Mouse (Mus musculus) testis, adult 2 months (tissue): Measurements from ENCODE around the gene Lkaaear1. TPM values are rescaled to one million over a fixed set of nuclear protein-coding genes. Genes with fewer than 3 reads are reported as not detected.
A peak's percentile ranks its signal among the peaks of the same experiment; 100 is the strongest.

Source experiments
- H3K27ac ChIP-seq: fragments of 200-500 bp; 2 replicates; pipeline ENCODE4 v1.5.1; 2012; ENCODE audit warnings: low read depth, low read length; ENCODE audit not compliant: control insufficient read depth, insufficient read depth
- H3K27me3 ChIP-seq: fragments of 200-500 bp; 2 replicates; pipeline ENCODE4 v1.6.1; 2012; ENCODE audit warnings: mild to moderate bottlenecking, low read length, moderate library complexity; ENCODE audit not compliant: control insufficient read depth, insufficient read depth
- H3K36me3 ChIP-seq: fragments of 200-500 bp; 2 replicates; pipeline ENCODE4 v1.6.1; 2012; ENCODE audit warnings: mild to moderate bottlenecking, low read length; ENCODE audit not compliant: control insufficient read depth, insufficient read depth
- H3K4me1 ChIP-seq: fragments of 200-500 bp; 2 replicates; pipeline ENCODE4 v1.6.1; 2012; ENCODE audit warnings: low read length; ENCODE audit not compliant: control insufficient read depth, insufficient read depth
- H3K4me3 ChIP-seq: fragments of 200-500 bp; 2 replicates; pipeline ENCODE4 v1.5.1; 2012; ENCODE audit warnings: low read depth, mild to moderate bottlenecking, low read length, moderate library complexity, mixed read lengths; ENCODE audit not compliant: control insufficient read depth
- CTCF ChIP-seq: fragments of 200-500 bp; IDR thresholded peaks from 2 replicates; pipeline ENCODE4 v1.5.1; 2012; ENCODE audit warnings: low read depth, mild to moderate bottlenecking, inconsistent platforms, low read length, moderate library complexity; ENCODE audit not compliant: control insufficient read depth, insufficient read depth, insufficient replicate concordance
- POLR2A ChIP-seq: fragments of 200-500 bp; IDR thresholded peaks from 2 replicates; pipeline ENCODE4 v1.6.1; 2012; ENCODE audit warnings: low read depth, mild to moderate bottlenecking, inconsistent platforms, low read length, moderate library complexity; ENCODE audit not compliant: control insufficient read depth
- polyA plus RNA-seq: library from polyadenylated mRNA; depleted of rRNA; stranded (reverse); fragments of >200 nt; gene quantifications from 2 replicates; pipeline ENCODE4 v1.2.3, GENCODE M21; 2012

The Lkaaear1 gene
- polyA plus RNA-seq, 1 experiment = 409 TPM

- Histone ChIP-seq H3K27me3 (no peaks in the 10 kb centered on the region), H3K4me3 (peak within 1 kb of the TSS; percentile 92), H3K27ac (peak within 1 kb of the TSS; percentile 55), H3K36me3 (no peaks in the 10 kb centered on the region), H3K4me1 (peaks cover 21% of the 10 kb centered on the region)
- TF ChIP-seq POLR2A = peak; percentile 57
- no peak for TF ChIP-seq CTCF
These were observed 4.6 kb downstream of the Lkaaear1 start, which contains the start of gene Rgs19 for GRCm38 (mm10) chr2:181693339-181694280. Gene Rgs19 (minus strand): TSS chr2:181693977.

GRCm38 (mm10) chr2:181692304-181692703 is 5.9 kb downstream of the Lkaaear1 start:
- TF ChIP-seq POLR2A (no peak), CTCF (no peak)
- Histone ChIP-seq H3K36me3 (no peaks in the 10 kb centered on the region), H3K27me3 (no peaks in the 10 kb centered on the region), H3K4me3 (no peak overlapping the region), H3K4me1 (peaks cover 15% of the 10 kb centered on the region), H3K27ac (no peak overlapping the region)

- H3K36me3 ChIP-seq = no peaks in the 10 kb centered on the region; the same call in 1 of the 2 replicates
These were observed 6.7 kb downstream of the Lkaaear1 start for GRCm38 (mm10) chr2:181691571-181691970.

GRCm38 (mm10) chr2:181691083-181691482 is 7.2 kb downstream of the Lkaaear1 start:
- Histone ChIP-seq H3K36me3 (no peaks in the 10 kb centered on the region; the same call in 1 of the 2 replicates), H3K4me3 (peak overlapping the region; percentile 66), H3K27me3 (no peaks in the 10 kb centered on the region), H3K4me1 (peaks cover 9% of the 10 kb centered on the region; the same call in 1 of the 2 replicates), H3K27ac (no peak overlapping the region)
- TF ChIP-seq CTCF = no peak
- no peak for TF ChIP-seq POLR2A

More at GRCm38 (mm10) chr2:181691571-181691970, 6.7 kb downstream of the Lkaaear1 start:
- TF ChIP-seq CTCF = no peak
- no peak for TF ChIP-seq POLR2A
- Histone ChIP-seq H3K4me3 (peak overlapping the region; percentile 66), H3K27ac (no peak overlapping the region), H3K4me1 (peaks cover 9% of the 10 kb centered on the region; the same call in 1 of the 2 replicates), H3K27me3 (no peaks in the 10 kb centered on the region)

GRCm38 (mm10) chr2:181689466-181690160 is 8.6 kb downstream of the Lkaaear1 start:
- peaks cover 9% of the 10 kb centered on the region; the same call in 1 of the 2 replicates for H3K4me1 ChIP-seq
- TF ChIP-seq CTCF (no peak), POLR2A (no peak)
- H3K4me3 ChIP-seq = no peak overlapping the region
- H3K27me3 ChIP-seq = no peaks in the 10 kb centered on the region
- H3K27ac ChIP-seq = no peak overlapping the region
- no peaks in the 10 kb centered on the region; the same call in 1 of the 2 replicates for H3K36me3 ChIP-seq

- no peak for TF ChIP-seq POLR2A
- no peak for TF ChIP-seq CTCF
- H3K27ac ChIP-seq = no peak overlapping the region
- H3K4me3 ChIP-seq = no peak overlapping the region
- no peaks in the 10 kb centered on the region; the same call in 1 of the 2 replicates for H3K36me3 ChIP-seq
- no peaks in the 10 kb centered on the region for H3K4me1 ChIP-seq
- H3K27me3 ChIP-seq = no peaks in the 10 kb centered on the region
These were observed 10.7 kb downstream of the Lkaaear1 start for GRCm38 (mm10) chr2:181687586-181687985.

- no peak overlapping the region for H3K4me3 ChIP-seq
- H3K36me3 ChIP-seq = no peaks in the 10 kb centered on the region; the same call in 1 of the 2 replicates
- H3K4me1 ChIP-seq = no peaks in the 10 kb centered on the region
- H3K27me3 ChIP-seq = no peaks in the 10 kb centered on the region
- no peak overlapping the region for H3K27ac ChIP-seq
- TF ChIP-seq POLR2A (no peak), CTCF (no peak)
These were observed 12.6 kb downstream of the Lkaaear1 start for GRCm38 (mm10) chr2:181685686-181686085.
